Mouse (Mus musculus) gastrocnemius, postnatal 14 days (tissue): ENCODE data around the gene Lpar4. TPM values are rescaled to one million over a fixed set of nuclear protein-coding genes. Genes with fewer than 3 reads are reported as not detected.

Experiments
- DNase-seq: peaks from one replicate; pipeline ENCODE4 v3.0.0; 2021; ENCODE audit warnings: mixed read lengths
- intact Hi-C: fragments of 180-260 bp; cut with DNase I; formaldehyde crosslinking; loops from one replicate; pipeline ENCODE4 v1.15.1; 2025; ENCODE audit warnings: low total_unique reads
- long read RNA-seq, 2 experiments: library from polyadenylated mRNA; stranded (forward); transcript quantifications; one replicate each; pipeline ENCODE4 v2.0.0; 2021
- total RNA-seq, 2 experiments: library from RNA; stranded (reverse); gene quantifications; 2 replicates each; pipeline ENCODE4 v1.2.3; 2021

Lpar4 gene
- total RNA-seq = 1 to 10 TPM; 4.8 to 5.7 TPM
- long read RNA-seq, experiment 1, full-length matches to known transcripts = 3 of 4 reads
- long read RNA-seq, experiment 1, partial matches to known transcripts = 1 of 4 reads
- long read RNA-seq, experiment 1, other reads (novel, unspliced or antisense) = 0 of 4 reads
- long read RNA-seq, experiment 2, full-length matches to known transcripts = 3 of 4 reads
- long read RNA-seq, experiment 2, partial matches to known transcripts = 0 of 4 reads
- long read RNA-seq, experiment 2, other reads (novel, unspliced or antisense) = 1 of 4 reads

- intact Hi-C loops = no loop called here
- peak; percentile 40 for DNase-seq
Measured at GRCm38 (mm10) chrX:106920175-106920827, at the start of gene Lpar4. Gene Lpar4, plus strand, starts transcription at chrX:106920625.

- intact Hi-C loops = no loop called here
- no peak for DNase-seq
Measured at GRCm38 (mm10) chrX:106871426-106871825, 49.0 kb upstream of the Lpar4 start.

- no peak for DNase-seq
- intact Hi-C loops = no loop called here
Measured at GRCm38 (mm10) chrX:106871894-106872293, 48.5 kb upstream of the Lpar4 start.

- no peak for DNase-seq
- intact Hi-C loops = no loop called here
Measured at GRCm38 (mm10) chrX:106872315-106872714, 48.1 kb upstream of the Lpar4 start.

GRCm38 (mm10) chrX:106897707-106898275, 22.6 kb upstream of the Lpar4 start:
- intact Hi-C loops = no loop called here

GRCm38 (mm10) chrX:106920828-106921619, 599 bp downstream of the Lpar4 start:
- no peak for DNase-seq
- intact Hi-C loops = no loop called here

More at GRCm38 (mm10) chrX:106897707-106898275, 22.6 kb upstream of the Lpar4 start:
- no peak for DNase-seq

GRCm38 (mm10) chrX:106924572-106924971, 4.1 kb downstream of the Lpar4 start:
- DNase-seq = no peak
- intact Hi-C loops = no loop called here

- DNase-seq = no peak
- intact Hi-C loops = no loop called here
Measured at GRCm38 (mm10) chrX:106939326-106939725, 18.9 kb downstream of the Lpar4 start.

GRCm38 (mm10) chrX:106950558-106950957, 30.1 kb downstream of the Lpar4 start:
- DNase-seq = no peak
- intact Hi-C loops = no loop called here

GRCm38 (mm10) chrX:106951016-106951415, 30.6 kb downstream of the Lpar4 start:
- intact Hi-C loops = no loop called here
- DNase-seq = no peak

- intact Hi-C loops = no loop called here
- DNase-seq = no peak
Measured at GRCm38 (mm10) chrX:106953840-106954239, 33.4 kb downstream of the Lpar4 start.

GRCm38 (mm10) chrX:106962233-106962632, 41.8 kb downstream of the Lpar4 start:
- no peak for DNase-seq
- intact Hi-C loops = no loop called here

- DNase-seq = peak; percentile 39
- intact Hi-C loops = no loop called here
Measured at GRCm38 (mm10) chrX:106964326-106964725, 43.9 kb downstream of the Lpar4 start.

Other genes starting within 250 kb of the Lpar4 start
- gene Rtl3, start 80.0 kb upstream of the Lpar4 start, total RNA-seq = 1 to 10 TPM; 3.5 to 6.4 TPM
- not detected for gene P2ry10, start 167.9 kb downstream of the Lpar4 start, total RNA-seq
- 1 to 10 TPM in 1 of 2 experiments, under 1 TPM in 1; 0.71 to 1.8 TPM for gene P2ry10b, start 228.3 kb downstream of the Lpar4 start, total RNA-seq